Mouse (Mus musculus) frontal cortex, postnatal 36 days (tissue): ENCODE results near the gene Alpi.

ENCODE experiments used
- DNase-seq, 2 experiments: peaks; one replicate each; pipeline ENCODE4 v3.0.0; 2022; ENCODE audit warnings: low spot score in 2 of 2

The Alpi gene

GRCm38 (mm10) chr1:87059042-87059665, 42.3 kb downstream of the Alpi start:
- no peak for DNase-seq

- DNase-seq, result no peak
Observed at GRCm38 (mm10) chr1:87057075-87057474, 44.3 kb downstream of the Alpi start.

GRCm38 (mm10) chr1:87051369-87051768, 50.0 kb downstream of the Alpi start:
- DNase-seq, result peak in 1 of 2 experiments; percentile 9

- DNase-seq, result no peak
Observed at GRCm38 (mm10) chr1:87050700-87051099, 50.7 kb downstream of the Alpi start.

DNA sequence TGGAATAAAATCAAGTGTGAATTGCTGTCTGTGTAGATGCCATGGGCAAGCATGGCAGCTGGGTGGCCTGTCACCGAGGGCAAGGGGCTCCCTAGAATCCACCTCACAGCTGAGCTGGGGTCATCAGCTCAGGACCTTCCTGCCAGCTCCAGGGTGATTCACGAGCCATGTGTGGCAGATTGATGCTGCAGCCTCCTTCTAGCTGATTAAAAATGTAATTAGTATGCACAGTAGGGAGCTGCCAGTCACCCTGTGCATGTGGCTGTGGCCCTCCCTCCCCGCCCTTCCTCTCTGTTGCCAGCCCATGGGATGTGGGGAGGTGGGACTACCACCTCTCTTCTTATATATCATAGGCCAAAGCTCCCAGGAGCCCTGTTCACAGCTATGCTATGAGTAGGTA, 51.3 kb downstream of the Alpi start:
- no peak for DNase-seq
